14 mouse cellular contexts compared by ENCODE assay signal in genomic region chr11:110165822-110166221, GRCm38 (mm10). TPM values are rescaled to one million over a fixed set of nuclear protein-coding genes. Genes with fewer than 3 reads are reported as not detected.
DNase-seq lines count a peak whose midpoint lies in the region; ATAC-seq lines count a peak whose summit lies in the region.
"Had no signal": no experiment of that assay in that cellular context is flagged by ENCODE, and none has a peak within 500 bp of the region (broad histone marks: within the 10 kb centered on the region; RNA-seq: fewer than 3 reads in every experiment).

No protein-coding gene starts in this region.

- no peaks in the 10 kb centered on the region for H3K36me3 ChIP-seq in heart, embryonic 11.5 days (ENCODE audit: control insufficient read depth, insufficient read depth, low read length)
- no peaks in the 10 kb centered on the region for H3K36me3 ChIP-seq in lung, embryonic 16.5 days (ENCODE audit: control insufficient read depth, insufficient read depth, low read length)
- no peaks in the 10 kb centered on the region for H3K36me3 ChIP-seq in embryonic facial prominence, embryonic 15.5 days
- H3K36me3 ChIP-seq: kidney, embryonic 15.5 days had no signal

- no peak overlapping the region for H3K27ac ChIP-seq in heart, embryonic 11.5 days (ENCODE audit: low read depth, low read length)
- H3K27ac ChIP-seq in lung, embryonic 16.5 days (ENCODE audit: low read length), result peak overlapping the region; percentile 47; the same call in 1 of the 2 replicates
- no peak overlapping the region for H3K27ac ChIP-seq in embryonic facial prominence, embryonic 15.5 days (replicated peaks)
- H3K27ac ChIP-seq: kidney, embryonic 15.5 days had no signal

- no peak overlapping the region for H3K4me2 ChIP-seq in heart, embryonic 11.5 days
- H3K4me2 ChIP-seq in lung, embryonic 16.5 days (ENCODE audit: low read depth, low read length), result peak overlapping the region; percentile 31
- H3K4me2 ChIP-seq in embryonic facial prominence, embryonic 15.5 days (replicated peaks), result peak overlapping the region; percentile 19
- H3K4me2 ChIP-seq: kidney, embryonic 15.5 days had no signal

- no peak for ATAC-seq in heart, embryonic 11.5 days (replicated peaks; ENCODE audit: insufficient number of reproducible peaks, low FRiP score, low TSS enrichment)
- ATAC-seq in lung, embryonic 16.5 days (ENCODE audit: low read depth), result no peak
- no peak for ATAC-seq in embryonic facial prominence, embryonic 15.5 days (ENCODE audit: insufficient number of reproducible peaks, low FRiP score, low TSS enrichment, low read depth)
- no peak for ATAC-seq in inflammation-experienced regulatory T-cells, adult 6 months

- no peaks in the 10 kb centered on the region for H3K9me3 ChIP-seq in heart, embryonic 11.5 days (replicated peaks; ENCODE audit: control insufficient read depth, low read length)
- H3K9me3 ChIP-seq in lung, embryonic 16.5 days (ENCODE audit: control insufficient read depth, low read length), result no peaks in the 10 kb centered on the region
- H3K9me3 ChIP-seq in embryonic facial prominence, embryonic 15.5 days (replicated peaks), result no peaks in the 10 kb centered on the region
- H3K9me3 ChIP-seq: kidney, embryonic 15.5 days had no signal

- WGBS in heart, embryonic 11.5 days (ENCODE audit: insufficient replicate concordance), result 55% methylated on average over 3 of the region's 3 CpGs
- WGBS in lung, embryonic 16.5 days, result 22% methylated on average over 3 of the region's 3 CpGs
- WGBS in embryonic facial prominence, embryonic 15.5 days, result 30% methylated on average over 3 of the region's 3 CpGs

- peak; percentile 18 to 57 for DNase-seq in heart, adult 9 months (ENCODE audit: low spot score in 2 of 2)
- no peak for DNase-seq in lung, postnatal 10 days
- DNase-seq in skeletal muscle tissue, adult 2 months (ENCODE audit: low read depth, low spot score), result peak; percentile 54
- DNase-seq in spleen, adult 18-20 months, result no peak
- DNase-seq: adrenal gland, postnatal 14 days; cerebellum, adult 2 months; heart, postnatal 14 days; thymus, postnatal 36 days had no signal

- no peak overlapping the region for H3K4me3 ChIP-seq in heart, embryonic 11.5 days (ENCODE audit: low read depth, low read length)
- H3K4me3 ChIP-seq in lung, embryonic 16.5 days (ENCODE audit: low read length), result no peak overlapping the region
- H3K4me3 ChIP-seq in embryonic facial prominence, embryonic 15.5 days (replicated peaks), result no peak overlapping the region
- H3K4me3 ChIP-seq: erythroblast, embryonic 14.5 days; kidney, embryonic 15.5 days had no signal

- no peaks in the 10 kb centered on the region for H3K4me1 ChIP-seq in heart, embryonic 11.5 days (ENCODE audit: control insufficient read depth, insufficient read depth, low read length)
- peaks cover 12% of the 10 kb centered on the region for H3K4me1 ChIP-seq in lung, embryonic 16.5 days (replicated peaks; ENCODE audit: control insufficient read depth, insufficient read depth, low read length)
- H3K4me1 ChIP-seq in embryonic facial prominence, embryonic 15.5 days, result peaks cover 11% of the 10 kb centered on the region; the same call in 1 of the 2 replicates
- H3K4me1 ChIP-seq: kidney, embryonic 15.5 days had no signal

- no peak overlapping the region for H3K9ac ChIP-seq in heart, embryonic 11.5 days (ENCODE audit: low read depth, low read length)
- no peak overlapping the region for H3K9ac ChIP-seq in lung, embryonic 16.5 days (ENCODE audit: low read length)
- no peak overlapping the region for H3K9ac ChIP-seq in embryonic facial prominence, embryonic 15.5 days
- H3K9ac ChIP-seq: kidney, embryonic 15.5 days had no signal

- no peaks in the 10 kb centered on the region for H3K27me3 ChIP-seq in heart, embryonic 11.5 days (ENCODE audit: control insufficient read depth, insufficient read depth, low read length)
- H3K27me3 ChIP-seq in lung, embryonic 16.5 days (ENCODE audit: control insufficient read depth, insufficient read depth, low read depth, low read length), result no peaks in the 10 kb centered on the region
- H3K27me3 ChIP-seq in embryonic facial prominence, embryonic 15.5 days, result no peaks in the 10 kb centered on the region
- H3K27me3 ChIP-seq: kidney, embryonic 15.5 days had no signal

RNA-seq across cellular contexts. Expression of gene Abca9, which starts 2.2 kb away (rescaled TPM):
- 1.0 and 1.2 TPM in 2 replicates for polyA plus RNA-seq in heart, embryonic 11.5 days (2014; fragmentation: Nextera tagmentation; extraction: Ambion mirVana)
- 6.1 and 6.4 TPM in 2 replicates for polyA plus RNA-seq in lung, embryonic 16.5 days (2015; fragmentation: Nextera tagmentation; extraction: Ambion mirVana)
- polyA plus RNA-seq in embryonic facial prominence, embryonic 15.5 days (2015; fragmentation: Nextera tagmentation; extraction: Ambion mirVana), result 9.8 and 11.6 TPM in 2 replicates
- not detected for polyA plus RNA-seq in inflammation-experienced regulatory T-cells, adult 6 months (2017; shearing (Covaris generic))
- polyA plus RNA-seq: erythroblast, embryonic 14.5 days had no signal

Comparison
In these comparisons a context has a peak if more than half of its experiments do, and no peak if none do; other contexts are left out.
1. DNase-seq: peak in heart, adult 9 months (2 of 2) and skeletal muscle tissue, adult 2 months (single experiment); none in lung, postnatal 10 days (single experiment) and spleen, adult 18-20 months (0 of 2).